Mouse (Mus musculus): ENCODE data around the gene Arhgap24. TPM values are rescaled to one million over a fixed set of nuclear protein-coding genes. Genes with fewer than 3 reads are reported as not detected.

The Arhgap24 gene
- polyA plus RNA-seq, 1 experiment from 2014 or later, result 3.4 TPM

GRCm38 (mm10) chr5:102791273-102791672, 310.1 kb downstream of the Arhgap24 start:
- no peak overlapping the region for H3K9ac ChIP-seq (replicated peaks)
- whole genome bisulfite sequencing, result 51% methylated on average over 4 of the region's 4 CpGs
- H3K9me3 ChIP-seq, result no peaks in the 10 kb centered on the region
- H3K4me3 ChIP-seq, result no peak overlapping the region
- no peak for ATAC-seq (replicated peaks)
- no peaks in the 10 kb centered on the region for H3K36me3 ChIP-seq
- no peak overlapping the region for H3K27ac ChIP-seq (replicated peaks)
- no peaks in the 10 kb centered on the region for H3K4me1 ChIP-seq
- H3K27me3 ChIP-seq, result no peaks in the 10 kb centered on the region
- H3K4me2 ChIP-seq (replicated peaks), result no peak overlapping the region

- Histone ChIP-seq H3K36me3 (no peaks in the 10 kb centered on the region), H3K4me2 (replicated peaks) (no peak overlapping the region), H3K27ac (replicated peaks) (no peak overlapping the region), H3K27me3 (no peaks in the 10 kb centered on the region), H3K4me3 (no peak overlapping the region), H3K4me1 (no peaks in the 10 kb centered on the region), H3K9ac (replicated peaks) (no peak overlapping the region), H3K9me3 (no peaks in the 10 kb centered on the region)
- 86% methylated on average over 11 of the region's 11 CpGs for WGBS
- ATAC-seq (replicated peaks), result no peak
Observed at GRCm38 (mm10) chr5:102793536-102793935, 312.3 kb downstream of the Arhgap24 start.

- Histone ChIP-seq H3K27ac (replicated peaks) (no peak overlapping the region), H3K4me3 (no peak overlapping the region), H3K4me2 (replicated peaks) (no peak overlapping the region), H3K36me3 (no peaks in the 10 kb centered on the region), H3K9me3 (no peaks in the 10 kb centered on the region), H3K4me1 (no peaks in the 10 kb centered on the region), H3K27me3 (no peaks in the 10 kb centered on the region), H3K9ac (replicated peaks) (no peak overlapping the region)
- 77% methylated on average over 3 of the region's 3 CpGs for WGBS
- ATAC-seq (replicated peaks), result no peak
Observed at GRCm38 (mm10) chr5:102801469-102801868, 320.3 kb downstream of the Arhgap24 start.

GRCm38 (mm10) chr5:102802833-102803232, 321.6 kb downstream of the Arhgap24 start:
- H3K27me3 ChIP-seq, result no peaks in the 10 kb centered on the region
- ATAC-seq (replicated peaks), result no peak
- H3K27ac ChIP-seq (replicated peaks), result no peak overlapping the region
- H3K36me3 ChIP-seq, result no peaks in the 10 kb centered on the region
- H3K9ac ChIP-seq (replicated peaks), result no peak overlapping the region
- H3K9me3 ChIP-seq, result no peaks in the 10 kb centered on the region
- H3K4me1 ChIP-seq, result no peaks in the 10 kb centered on the region
- WGBS, result 84% methylated on average over 6 of the region's 6 CpGs
- H3K4me2 ChIP-seq (replicated peaks), result no peak overlapping the region
- no peak overlapping the region for H3K4me3 ChIP-seq

- Histone ChIP-seq H3K4me3 (no peak overlapping the region), H3K4me1 (no peaks in the 10 kb centered on the region), H3K27me3 (no peaks in the 10 kb centered on the region), H3K9me3 (no peaks in the 10 kb centered on the region), H3K36me3 (no peaks in the 10 kb centered on the region), H3K4me2 (replicated peaks) (no peak overlapping the region), H3K9ac (replicated peaks) (no peak overlapping the region), H3K27ac (replicated peaks) (no peak overlapping the region)
- 45% methylated on average over 4 of the region's 4 CpGs for WGBS
- ATAC-seq (replicated peaks), result no peak
Observed at GRCm38 (mm10) chr5:102803675-102804074, 322.5 kb downstream of the Arhgap24 start.

- no peaks in the 10 kb centered on the region for H3K27me3 ChIP-seq
- H3K27ac ChIP-seq (replicated peaks), result no peak overlapping the region
- no peaks in the 10 kb centered on the region for H3K9me3 ChIP-seq
- H3K9ac ChIP-seq (replicated peaks), result no peak overlapping the region
- no peak for ATAC-seq (replicated peaks)
- H3K4me1 ChIP-seq, result no peaks in the 10 kb centered on the region
- H3K4me3 ChIP-seq, result no peak overlapping the region
- H3K36me3 ChIP-seq, result no peaks in the 10 kb centered on the region
- no peak overlapping the region for H3K4me2 ChIP-seq (replicated peaks)
Observed at GRCm38 (mm10) chr5:102807518-102807917, 326.3 kb downstream of the Arhgap24 start.

- H3K4me3 ChIP-seq, result no peak overlapping the region
- H3K36me3 ChIP-seq, result no peaks in the 10 kb centered on the region
- H3K9me3 ChIP-seq, result no peaks in the 10 kb centered on the region
- H3K4me1 ChIP-seq, result no peaks in the 10 kb centered on the region
- H3K27ac ChIP-seq (replicated peaks), result no peak overlapping the region
- H3K4me2 ChIP-seq (replicated peaks), result no peak overlapping the region
- no peak overlapping the region for H3K9ac ChIP-seq (replicated peaks)
- ATAC-seq (replicated peaks), result no peak
- WGBS, result 56% methylated on average over 7 of the region's 7 CpGs
- no peaks in the 10 kb centered on the region for H3K27me3 ChIP-seq
Observed at GRCm38 (mm10) chr5:102810366-102810957, 329.3 kb downstream of the Arhgap24 start.

- no peak for ATAC-seq (replicated peaks)
- Histone ChIP-seq H3K9ac (replicated peaks) (no peak overlapping the region), H3K4me1 (no peaks in the 10 kb centered on the region), H3K4me2 (replicated peaks) (no peak overlapping the region), H3K36me3 (no peaks in the 10 kb centered on the region), H3K27me3 (no peaks in the 10 kb centered on the region), H3K27ac (replicated peaks) (no peak overlapping the region), H3K4me3 (no peak overlapping the region), H3K9me3 (no peaks in the 10 kb centered on the region)
- 83% methylated on average over 3 of the region's 3 CpGs for WGBS
Observed at GRCm38 (mm10) chr5:102813271-102813670, 332.1 kb downstream of the Arhgap24 start.

- 58% methylated on average over 7 of the region's 7 CpGs for WGBS
- Histone ChIP-seq H3K4me1 (no peaks in the 10 kb centered on the region), H3K9me3 (no peaks in the 10 kb centered on the region), H3K27me3 (no peaks in the 10 kb centered on the region), H3K4me3 (no peak overlapping the region), H3K36me3 (no peaks in the 10 kb centered on the region), H3K4me2 (replicated peaks) (no peak overlapping the region), H3K27ac (replicated peaks) (no peak overlapping the region), H3K9ac (replicated peaks) (no peak overlapping the region)
- ATAC-seq (replicated peaks), result no peak
Observed at GRCm38 (mm10) chr5:102817641-102818040, 336.4 kb downstream of the Arhgap24 start.

- H3K27ac ChIP-seq (replicated peaks), result no peak overlapping the region
- no peaks in the 10 kb centered on the region for H3K36me3 ChIP-seq
- H3K9me3 ChIP-seq, result no peaks in the 10 kb centered on the region
- H3K4me3 ChIP-seq, result no peak overlapping the region
- peaks cover 12% of the 10 kb centered on the region for H3K4me1 ChIP-seq
- no peak for ATAC-seq (replicated peaks)
- WGBS, result 60% methylated on average over 8 of the region's 8 CpGs
- H3K27me3 ChIP-seq, result no peaks in the 10 kb centered on the region
- H3K9ac ChIP-seq (replicated peaks), result no peak overlapping the region
- no peak overlapping the region for H3K4me2 ChIP-seq (replicated peaks)
Observed at GRCm38 (mm10) chr5:102825538-102825937, 344.3 kb downstream of the Arhgap24 start.

GRCm38 (mm10) chr5:102839071-102839470, 357.9 kb downstream of the Arhgap24 start:
- Histone ChIP-seq H3K4me1 (peaks cover 2% of the 10 kb centered on the region; the same call in 1 of the 2 replicates), H3K9me3 (no peaks in the 10 kb centered on the region), H3K36me3 (no peaks in the 10 kb centered on the region), H3K9ac (replicated peaks) (no peak overlapping the region), H3K4me3 (no peak overlapping the region), H3K4me2 (replicated peaks) (no peak overlapping the region), H3K27ac (replicated peaks) (no peak overlapping the region), H3K27me3 (no peaks in the 10 kb centered on the region)
- no peak for ATAC-seq (replicated peaks)
- WGBS, result 68% methylated on average over 4 of the region's 4 CpGs

- H3K36me3 ChIP-seq, result no peaks in the 10 kb centered on the region
- no peaks in the 10 kb centered on the region for H3K9me3 ChIP-seq
- ATAC-seq (replicated peaks), result no peak
- H3K9ac ChIP-seq (replicated peaks), result no peak overlapping the region
- H3K27me3 ChIP-seq, result no peaks in the 10 kb centered on the region
- WGBS, result 31% methylated on average over 5 of the region's 5 CpGs
- no peak overlapping the region for H3K27ac ChIP-seq (replicated peaks)
- H3K4me3 ChIP-seq, result no peak overlapping the region
- H3K4me2 ChIP-seq (replicated peaks), result no peak overlapping the region
- H3K4me1 ChIP-seq, result peaks cover 26% of the 10 kb centered on the region
Observed at GRCm38 (mm10) chr5:102843934-102844709, 362.9 kb downstream of the Arhgap24 start.

Measured in forebrain, embryonic 15.5 days (tissue).